Mouse (Mus musculus) limb, embryonic 12.5 days (tissue): ENCODE measurements around the gene Nptn. TPM values are rescaled to one million over a fixed set of nuclear protein-coding genes. Genes with fewer than 3 reads are reported as not detected.
A peak's percentile ranks its signal among the peaks of the same experiment; 100 is the strongest.

Source experiments
- ATAC-seq: fragments of 200-750 bp; cut with Nextera tagmentation; 2 replicates; pipeline ENCODE4 v1.8.0; 2017; ENCODE audit warnings: low read depth, moderate TSS enrichment; ENCODE audit not compliant: insufficient number of reproducible peaks, insufficient read depth, low FRiP score, low TSS enrichment
- H3K27ac ChIP-seq: fragments of 300-500 bp; sonication (generic); 2 replicates; pipeline ENCODE4 v1.5.1; 2016; ENCODE audit warnings: mild to moderate bottlenecking, moderate library complexity
- H3K27me3 ChIP-seq: fragments of 300-500 bp; sonication (generic); 2 replicates; pipeline ENCODE4 v1.6.1; 2016; ENCODE audit warnings: mild to moderate bottlenecking, moderate library complexity
- H3K36me3 ChIP-seq: fragments of 300-500 bp; sonication (generic); 2 replicates; pipeline ENCODE4 v1.6.1; 2016; ENCODE audit warnings: mild to moderate bottlenecking, moderate library complexity
- H3K4me1 ChIP-seq: fragments of 300-500 bp; sonication (generic); replicated peaks from 2 replicates; pipeline ENCODE4 v1.6.1; 2016
- H3K4me2 ChIP-seq: fragments of 300-500 bp; sonication (generic); 2 replicates; pipeline ENCODE4 v1.6.1; 2016; ENCODE audit warnings: mild to moderate bottlenecking, moderate library complexity
- H3K4me3 ChIP-seq: fragments of 300-500 bp; sonication (generic); replicated peaks from 2 replicates; pipeline ENCODE4 v1.5.1; 2016; ENCODE audit warnings: mild to moderate bottlenecking
- H3K9ac ChIP-seq: fragments of 300-500 bp; sonication (generic); replicated peaks from 2 replicates; pipeline ENCODE4 v1.6.1; 2016; ENCODE audit warnings: mild to moderate bottlenecking, moderate library complexity
- H3K9me3 ChIP-seq: fragments of 300-500 bp; sonication (generic); 2 replicates; pipeline ENCODE4 v1.6.1; 2016; ENCODE audit warnings: mild to moderate bottlenecking, moderate library complexity
- WGBS: fragments of 180-500 bp; shearing (Covaris S2); methylation state at CpG from one replicate; pipeline ENCODE4 v1.1.7; 2016; 5-methylcytosine and 5-hydroxymethylcytosine counted together
- polyA plus RNA-seq: library from polyadenylated mRNA; unstranded; fragments of >200 nt; fragmentation: Nextera tagmentation; extraction: Ambion mirVana; gene quantifications from 2 replicates; pipeline ENCODE4 v1.2.1, GENCODE M21; 2016

Gene Nptn
- polyA plus RNA-seq: 64.5 and 70.2 TPM in 2 replicates

DNA sequence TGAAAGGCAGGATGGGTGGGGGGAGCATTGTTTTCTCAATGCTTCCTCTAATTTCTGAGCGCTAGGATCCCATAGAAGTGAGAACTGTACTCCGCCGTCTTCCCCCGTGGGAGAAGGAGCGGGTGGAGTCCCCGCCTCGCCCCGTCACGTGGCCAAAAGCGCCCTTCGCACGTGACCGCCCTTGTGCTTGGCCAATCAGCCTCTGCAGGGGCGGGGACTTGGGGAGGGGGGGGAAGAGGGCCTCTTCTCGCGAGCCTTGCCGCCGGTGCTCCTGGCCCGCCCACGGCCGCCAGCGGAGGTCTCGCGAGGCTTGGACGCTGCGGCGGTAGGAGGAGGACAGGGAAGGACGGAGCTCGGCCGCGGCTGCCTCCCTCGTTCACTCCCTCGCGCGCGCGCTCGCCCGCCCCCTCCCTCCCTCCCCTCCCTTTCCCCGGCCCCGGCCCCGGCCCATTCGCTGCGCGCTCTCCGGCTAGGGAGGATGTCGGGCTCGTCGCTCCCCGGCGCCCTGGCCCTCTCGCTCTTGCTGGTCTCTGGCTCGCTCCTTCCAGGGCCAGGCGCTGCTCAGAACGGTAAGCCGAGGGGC, at the start of gene Nptn:
Nptn (plus strand) TSS at position 283 of the 583 bp plus-strand sequence.
- Histone ChIP-seq H3K27ac (peak within 1 kb of the TSS; percentile 98), H3K4me3 (peak within 1 kb of the TSS; percentile 93), H3K4me2 (peak within 1 kb of the TSS; percentile 86), H3K36me3 (no peaks in the 10 kb centered on the region), H3K9ac (peak within 1 kb of the TSS; percentile 97), H3K9me3 (no peaks in the 10 kb centered on the region), H3K4me1 (peaks cover 14% of the 10 kb centered on the region), H3K27me3 (no peaks in the 10 kb centered on the region)
- WGBS: under 1% methylated on average over 48 of the region's 56 CpGs
- ATAC-seq: peak; percentile 99

GRCm38 (mm10) chr9:58533322-58533721, 48.7 kb upstream of the Nptn start:
- H3K36me3 ChIP-seq: peaks cover 92% of the 10 kb centered on the region
- no peak overlapping the region for H3K9ac ChIP-seq
- H3K27ac ChIP-seq: no peak overlapping the region
- H3K27me3 ChIP-seq: no peaks in the 10 kb centered on the region
- H3K4me3 ChIP-seq: no peak overlapping the region
- H3K4me2 ChIP-seq: no peak overlapping the region
- 84% methylated on average over 6 of the region's 6 CpGs for WGBS
- no peak for ATAC-seq
- no peaks in the 10 kb centered on the region for H3K9me3 ChIP-seq
- 0 out of 2 replicates have a peak, but pooled peaks cover 3% of the 10 kb centered on the region for H3K4me1 ChIP-seq

- Histone ChIP-seq H3K36me3 (peaks cover 86% of the 10 kb centered on the region), H3K4me1 (no peaks in the 10 kb centered on the region), H3K4me2 (no peak overlapping the region), H3K27me3 (no peaks in the 10 kb centered on the region), H3K27ac (no peak overlapping the region), H3K9ac (no peak overlapping the region), H3K4me3 (no peak overlapping the region), H3K9me3 (no peaks in the 10 kb centered on the region)
- ATAC-seq: no peak
- WGBS: 30% methylated on average over 1 of the region's 1 CpGs
Measured at GRCm38 (mm10) chr9:58534766-58535165, 47.3 kb upstream of the Nptn start.

- Histone ChIP-seq H3K4me1 (no peaks in the 10 kb centered on the region), H3K27me3 (no peaks in the 10 kb centered on the region), H3K4me2 (no peak overlapping the region), H3K36me3 (peaks cover 85% of the 10 kb centered on the region), H3K27ac (no peak overlapping the region), H3K9me3 (no peaks in the 10 kb centered on the region), H3K4me3 (no peak overlapping the region), H3K9ac (no peak overlapping the region)
- WGBS: 78% methylated on average over 20 of the region's 20 CpGs
- ATAC-seq: 0 out of 2 replicates have a peak, but pooled peaks have one; percentile 50
Measured at GRCm38 (mm10) chr9:58535447-58536134, 46.4 kb upstream of the Nptn start.

DNA sequence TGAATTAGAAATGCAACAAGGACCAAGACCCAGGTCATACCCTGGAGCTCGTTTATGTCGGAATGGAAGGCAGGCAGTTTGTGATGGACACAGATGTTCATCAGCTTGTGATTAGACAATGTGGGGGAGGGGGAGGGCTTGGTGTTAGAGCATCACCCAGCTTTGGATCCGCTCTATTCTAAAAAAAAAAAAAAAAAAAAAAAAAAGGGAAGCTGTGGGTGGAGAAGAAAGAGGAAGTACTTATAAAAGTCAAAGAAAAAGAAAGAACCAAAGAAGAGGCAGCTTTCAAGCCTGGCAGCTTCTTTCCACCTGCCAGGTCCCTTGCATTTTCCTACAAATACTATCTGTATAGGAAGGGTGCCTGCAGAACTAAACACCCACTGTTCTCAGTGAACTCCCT, 44.3 kb upstream of the Nptn start:
- Histone ChIP-seq H3K27me3 (no peaks in the 10 kb centered on the region), H3K4me2 (no peak overlapping the region), H3K9ac (no peak overlapping the region), H3K36me3 (peaks cover 64% of the 10 kb centered on the region), H3K27ac (no peak overlapping the region), H3K4me1 (peaks cover 16% of the 10 kb centered on the region), H3K4me3 (no peak overlapping the region), H3K9me3 (no peaks in the 10 kb centered on the region)
- 89% methylated on average over 3 of the region's 3 CpGs for WGBS
- ATAC-seq: no peak

- H3K27ac ChIP-seq: no peak overlapping the region
- H3K27me3 ChIP-seq: no peaks in the 10 kb centered on the region
- H3K9ac ChIP-seq: no peak overlapping the region
- peaks cover 16% of the 10 kb centered on the region for H3K4me1 ChIP-seq
- H3K4me2 ChIP-seq: no peak overlapping the region
- ATAC-seq: no peak
- H3K4me3 ChIP-seq: no peak overlapping the region
- no peaks in the 10 kb centered on the region for H3K9me3 ChIP-seq
- WGBS: 53% methylated on average over 5 of the region's 5 CpGs
- peaks cover 46% of the 10 kb centered on the region for H3K36me3 ChIP-seq
Measured at GRCm38 (mm10) chr9:58539886-58540285, 42.2 kb upstream of the Nptn start.

DNA sequence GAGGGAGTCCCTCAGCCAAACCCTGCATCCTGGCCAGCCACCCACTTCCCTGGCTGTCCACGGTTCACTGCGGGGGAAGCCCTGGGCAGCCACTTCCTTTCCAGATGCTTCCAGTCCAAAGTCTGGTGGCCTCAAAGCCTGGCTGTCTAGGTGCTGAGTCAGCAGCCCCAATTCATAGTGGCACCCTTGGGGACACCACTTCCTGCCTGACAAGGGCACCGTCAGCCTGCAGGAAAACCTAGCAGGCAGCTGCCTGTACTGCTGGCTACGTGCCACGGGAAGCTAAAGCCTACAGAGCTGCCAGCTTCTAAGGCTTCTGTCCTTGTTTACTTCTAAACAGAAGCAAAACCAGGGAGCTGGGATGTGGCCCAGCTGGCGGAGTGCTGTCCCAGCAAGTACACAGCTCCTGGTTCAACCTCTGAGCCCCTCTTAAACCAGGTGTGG, 40.1 kb upstream of the Nptn start:
- H3K27ac ChIP-seq: peak overlapping the region; percentile 86
- no peak overlapping the region for H3K4me3 ChIP-seq
- peaks cover 22% of the 10 kb centered on the region for H3K4me1 ChIP-seq
- H3K9ac ChIP-seq: no peak overlapping the region
- WGBS: 50% methylated on average over 6 of the region's 6 CpGs
- H3K27me3 ChIP-seq: no peaks in the 10 kb centered on the region
- H3K36me3 ChIP-seq: peaks cover 26% of the 10 kb centered on the region
- 0 out of 2 replicates have a peak overlapping the region, but pooled peaks have one; percentile 10 for H3K4me2 ChIP-seq
- no peak for ATAC-seq
- no peaks in the 10 kb centered on the region for H3K9me3 ChIP-seq

DNA sequence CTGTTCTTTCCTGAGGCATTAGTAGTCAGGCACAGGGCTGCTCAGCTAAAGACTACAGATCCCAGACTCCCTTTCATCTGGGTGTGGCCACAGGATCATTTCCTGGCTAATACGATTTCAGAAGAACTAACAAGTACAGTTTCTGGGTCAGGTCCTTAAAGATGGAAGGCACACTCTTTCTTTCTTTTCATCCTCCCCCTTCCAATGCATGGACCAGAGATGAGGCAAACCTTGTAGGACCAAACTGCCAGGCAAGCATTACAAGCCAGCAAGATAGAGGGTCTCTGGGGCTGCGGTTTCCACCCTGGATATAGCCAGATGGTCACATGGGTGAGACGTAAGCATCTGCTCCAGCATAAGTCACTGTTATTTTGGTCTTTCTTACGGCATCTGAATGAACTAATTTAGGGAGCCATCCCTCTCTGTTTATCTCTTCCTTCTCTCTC, 37.1 kb upstream of the Nptn start:
- 69% methylated on average over 4 of the region's 4 CpGs for WGBS
- Histone ChIP-seq H3K9me3 (no peaks in the 10 kb centered on the region), H3K36me3 (peaks cover 7% of the 10 kb centered on the region), H3K27me3 (no peaks in the 10 kb centered on the region), H3K27ac (no peak overlapping the region; the same call in 1 of the 2 replicates), H3K4me2 (0 out of 2 replicates have a peak overlapping the region, but pooled peaks have one; percentile 23), H3K4me3 (no peak overlapping the region), H3K4me1 (peaks cover 34% of the 10 kb centered on the region), H3K9ac (no peak overlapping the region)
- ATAC-seq: no peak

DNA sequence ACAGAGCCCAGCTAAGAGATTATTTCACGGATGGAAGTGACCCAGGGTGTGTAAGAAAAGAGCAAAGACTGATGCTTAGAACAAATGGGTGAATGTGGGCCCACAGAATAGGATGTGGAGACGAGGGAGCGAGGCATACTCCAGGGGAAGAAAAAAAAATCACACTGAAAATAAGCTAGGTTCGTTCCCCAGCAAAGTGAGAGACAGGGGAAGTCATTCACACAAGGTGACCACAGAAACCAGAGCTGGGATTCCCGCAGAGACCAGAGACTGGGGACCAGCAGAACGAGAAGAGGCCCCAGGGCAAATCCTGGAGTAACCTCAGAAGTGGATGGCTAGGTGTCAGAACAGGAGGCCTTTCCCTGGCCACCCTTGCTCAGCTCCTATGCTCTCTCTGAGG, 36.6 kb upstream of the Nptn start:
- 63% methylated on average over 6 of the region's 6 CpGs for WGBS
- H3K27ac ChIP-seq: no peak overlapping the region; the same call in 1 of the 2 replicates
- H3K4me2 ChIP-seq: no peak overlapping the region
- no peak for ATAC-seq
- H3K9me3 ChIP-seq: no peaks in the 10 kb centered on the region
- H3K4me3 ChIP-seq: no peak overlapping the region
- H3K9ac ChIP-seq: no peak overlapping the region
- H3K27me3 ChIP-seq: no peaks in the 10 kb centered on the region
- H3K36me3 ChIP-seq: peaks cover 4% of the 10 kb centered on the region
- peaks cover 34% of the 10 kb centered on the region for H3K4me1 ChIP-seq

- no peak overlapping the region for H3K27ac ChIP-seq
- peaks cover 27% of the 10 kb centered on the region for H3K4me1 ChIP-seq
- no peak overlapping the region for H3K9ac ChIP-seq
- no peaks in the 10 kb centered on the region for H3K27me3 ChIP-seq
- no peak for ATAC-seq
- no peak overlapping the region for H3K4me2 ChIP-seq
- H3K36me3 ChIP-seq: peaks cover 5% of the 10 kb centered on the region
- no peaks in the 10 kb centered on the region for H3K9me3 ChIP-seq
- WGBS: 84% methylated on average over 11 of the region's 11 CpGs
- H3K4me3 ChIP-seq: no peak overlapping the region
Measured at GRCm38 (mm10) chr9:58546630-58547360, 35.2 kb upstream of the Nptn start.

DNA sequence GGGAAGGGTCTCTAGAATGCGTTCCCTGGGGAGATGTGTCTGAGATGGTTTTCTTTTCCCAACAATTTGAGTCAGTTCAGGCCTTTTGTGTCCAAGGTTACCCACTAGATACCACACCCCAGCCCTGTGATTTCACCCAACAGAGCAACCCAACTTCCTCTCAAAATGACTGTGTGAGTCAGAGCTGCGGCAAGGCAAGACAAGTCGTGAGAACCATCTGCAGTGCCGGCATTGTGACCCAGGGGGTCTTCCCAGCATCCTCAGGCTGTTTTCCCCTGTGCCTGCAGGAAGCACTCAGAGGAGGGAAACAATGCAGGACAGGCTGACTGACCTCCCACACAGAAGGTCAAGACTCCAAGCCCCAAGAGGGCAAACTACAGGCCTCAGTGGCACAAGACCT, 33.1 kb upstream of the Nptn start:
- no peak overlapping the region for H3K4me2 ChIP-seq
- H3K36me3 ChIP-seq: peaks cover 8% of the 10 kb centered on the region
- peaks cover 27% of the 10 kb centered on the region for H3K4me1 ChIP-seq
- ATAC-seq: no peak
- no peak overlapping the region for H3K9ac ChIP-seq
- H3K27ac ChIP-seq: no peak overlapping the region
- WGBS: 49% methylated on average over 4 of the region's 4 CpGs
- no peaks in the 10 kb centered on the region for H3K27me3 ChIP-seq
- H3K4me3 ChIP-seq: no peak overlapping the region
- no peaks in the 10 kb centered on the region for H3K9me3 ChIP-seq
